Mouse (Mus musculus): ENCODE results near the gene Hist1h2bg. TPM values are rescaled to one million over a fixed set of nuclear protein-coding genes. Genes with fewer than 3 reads are reported as not detected.
A peak's percentile ranks its signal among the peaks of the same experiment; 100 is the strongest.
"Not testable (repeated sequence)": the region's sequence is repeated elsewhere in the genome, so short reads cannot be mapped to it uniquely, and the experiment has no call there.

Hist1h2bg gene
- total RNA-seq, 2 experiments from 2014 or later, result 18.2 to 25.6 TPM

GRCm38 (mm10) chr13:23582219-23583056, 11.2 kb downstream of the Hist1h2bg start:
- DNase-seq, result no peak

- DNase-seq, result no peak
These were observed 12.3 kb downstream of the Hist1h2bg start for GRCm38 (mm10) chr13:23583387-23584068.

DNA sequence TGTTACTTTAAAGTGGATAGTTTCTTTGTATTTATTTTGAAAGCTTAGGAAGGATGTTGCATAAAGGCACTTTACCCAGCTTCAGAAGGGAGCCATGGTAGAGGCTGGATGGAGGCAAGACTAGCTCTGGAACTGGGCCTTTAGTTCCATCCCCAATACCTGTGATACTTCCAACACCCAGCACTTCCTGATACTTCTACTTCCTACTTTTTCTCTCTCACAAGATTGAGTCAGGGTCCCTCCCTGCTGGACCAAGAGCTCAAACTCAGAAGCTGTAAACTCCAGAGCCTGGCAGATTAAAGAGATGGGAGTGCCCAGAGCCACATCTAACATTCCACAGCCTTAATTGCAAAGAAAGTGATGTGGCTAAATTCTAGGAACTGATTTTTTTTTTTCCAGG, 13.1 kb downstream of the Hist1h2bg start:
- peak in 1 of 2 experiments; percentile 44 for DNase-seq

- DNase-seq, result peak; percentile 81 to 88
These were observed 13.8 kb downstream of the Hist1h2bg start for GRCm38 (mm10) chr13:23585029-23585441.

DNA sequence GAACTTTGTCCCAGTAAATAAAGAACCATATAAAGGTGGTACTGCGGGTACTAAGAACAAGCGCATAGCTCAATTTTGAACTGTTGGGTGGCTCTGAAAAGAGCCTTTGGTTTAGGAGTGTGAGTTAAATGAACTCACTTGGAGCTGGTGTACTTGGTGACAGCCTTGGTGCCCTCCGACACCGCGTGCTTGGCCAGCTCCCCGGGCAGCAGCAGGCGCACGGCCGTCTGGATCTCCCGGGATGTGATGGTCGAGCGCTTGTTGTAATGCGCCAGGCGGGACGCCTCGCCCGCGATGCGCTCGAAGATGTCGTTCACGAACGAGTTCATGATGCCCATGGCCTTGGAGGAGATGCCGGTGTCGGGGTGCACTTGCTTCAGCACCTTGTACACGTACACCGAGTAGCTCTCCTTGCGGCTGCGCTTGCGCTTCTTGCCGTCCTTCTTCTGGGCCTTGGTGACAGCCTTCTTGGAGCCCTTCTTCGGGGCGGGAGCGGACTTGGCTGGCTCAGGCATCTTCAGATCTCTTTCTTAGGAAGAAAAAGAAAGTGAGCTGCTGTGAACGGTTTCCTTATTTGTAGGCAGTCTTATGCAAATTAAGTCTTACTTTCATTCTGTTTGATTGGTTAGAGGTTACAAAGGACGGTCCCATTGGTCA, 14.4 kb downstream of the Hist1h2bg start:
- peak; percentile 87 for DNase-seq

- peak in 1 of 2 experiments; percentile 39 for DNase-seq
These were observed 15.1 kb downstream of the Hist1h2bg start for GRCm38 (mm10) chr13:23586099-23586939.

- no peak for DNase-seq
These were observed 15.7 kb downstream of the Hist1h2bg start for GRCm38 (mm10) chr13:23586940-23587225.

DNA sequence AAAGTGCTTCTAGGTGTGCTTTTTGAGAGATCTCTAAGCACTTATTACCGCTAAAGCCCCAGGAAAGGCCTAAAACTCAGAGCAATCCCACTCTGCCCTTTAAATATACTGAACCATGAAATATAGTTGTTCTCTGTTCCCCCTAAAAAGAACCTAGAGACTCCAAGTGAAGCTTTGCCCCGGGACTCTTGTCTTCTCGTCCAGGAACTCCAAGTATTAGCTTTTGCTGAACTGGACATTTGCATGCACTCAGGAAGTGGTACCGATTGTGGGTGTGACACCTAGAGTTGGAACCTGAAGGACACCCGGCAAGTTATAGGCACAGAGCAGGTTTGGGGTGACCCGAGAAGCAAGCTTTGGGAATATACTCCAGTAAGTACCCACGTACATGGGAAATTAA, 20.0 kb downstream of the Hist1h2bg start:
- no peak for DNase-seq

DNA sequence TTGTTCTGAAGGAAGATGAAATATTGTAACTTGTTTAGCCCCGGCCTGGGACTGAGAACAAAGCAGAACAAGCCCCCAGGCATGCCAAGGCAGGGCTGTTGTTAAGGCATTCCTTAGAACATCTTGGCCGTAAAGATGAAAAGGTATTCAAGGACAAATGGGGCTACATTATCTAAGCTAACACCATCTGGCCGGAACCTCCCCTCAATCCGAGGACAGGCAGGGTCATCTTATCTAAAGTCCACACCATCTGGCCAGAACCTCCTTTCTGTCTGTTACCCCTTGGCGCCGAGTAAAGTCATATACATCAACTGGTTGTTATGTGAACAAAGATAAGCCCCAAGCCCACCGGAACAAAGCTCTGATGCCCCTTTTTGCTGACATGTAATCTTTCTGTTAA, 20.7 kb downstream of the Hist1h2bg start:
- not testable (repeated sequence) for DNase-seq

GRCm38 (mm10) chr13:23592614-23593013, 21.4 kb downstream of the Hist1h2bg start:
- no peak for DNase-seq

GRCm38 (mm10) chr13:23593051-23593770, 22.0 kb downstream of the Hist1h2bg start:
- DNase-seq, result no peak

- DNase-seq, result no peak
These were observed 24.0 kb downstream of the Hist1h2bg start for GRCm38 (mm10) chr13:23595185-23595584.

- DNase-seq, result no peak
These were observed 24.6 kb downstream of the Hist1h2bg start for GRCm38 (mm10) chr13:23595622-23596372.

- DNase-seq, result peak; percentile 76 to 91
These were observed 26.8 kb downstream of the Hist1h2bg start for GRCm38 (mm10) chr13:23597957-23598356.

- no peak for DNase-seq
These were observed 32.0 kb downstream of the Hist1h2bg start for GRCm38 (mm10) chr13:23603182-23603699.

DNA sequence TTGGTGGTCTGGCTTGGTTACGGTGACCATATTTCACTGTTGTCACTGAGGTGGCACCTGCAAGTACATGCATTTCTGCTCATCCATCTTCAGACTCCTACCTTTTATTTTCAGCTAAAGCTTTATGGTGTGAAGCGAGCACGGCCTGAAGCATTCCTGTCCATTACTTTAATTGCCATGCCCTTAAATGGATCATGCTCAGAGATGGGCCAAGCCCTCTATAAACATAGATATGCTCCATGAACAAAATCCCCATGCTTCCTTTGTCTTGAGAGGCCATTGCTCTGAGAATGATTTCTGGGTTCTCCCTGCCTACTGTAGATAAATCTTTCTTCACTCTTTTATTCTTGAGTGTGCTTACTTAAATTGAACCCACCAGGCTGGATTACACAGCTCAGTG, 33.3 kb downstream of the Hist1h2bg start:
- DNase-seq, result no peak

GRCm38 (mm10) chr13:23605052-23605451, 33.9 kb downstream of the Hist1h2bg start:
- DNase-seq, result no peak

- no peak for DNase-seq
These were observed 38.0 kb downstream of the Hist1h2bg start for GRCm38 (mm10) chr13:23609209-23609608.

DNA sequence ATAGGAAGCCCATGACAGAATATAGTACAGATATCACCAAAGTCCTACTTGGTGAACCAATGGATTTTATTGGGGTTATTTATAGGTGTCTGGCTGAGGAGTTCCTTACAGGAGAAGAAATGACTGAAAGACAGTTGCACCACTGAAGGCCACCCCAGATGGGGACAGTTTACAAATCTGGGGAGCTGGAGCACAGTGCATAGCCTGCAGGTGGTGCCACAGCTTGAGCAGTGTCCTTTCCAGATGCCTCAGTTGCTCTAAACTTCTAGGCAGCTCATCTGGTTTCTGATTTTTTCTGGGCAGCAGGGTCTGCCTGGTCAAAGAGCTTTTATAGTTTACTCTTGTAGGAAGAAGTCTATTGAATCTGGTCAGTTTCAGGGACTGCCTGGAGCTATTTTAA, 38.6 kb downstream of the Hist1h2bg start:
- DNase-seq, result no peak

GRCm38 (mm10) chr13:23610393-23610792, 39.2 kb downstream of the Hist1h2bg start:
- no peak for DNase-seq
